Mouse (Mus musculus) cerebellum, adult 11-12 months (tissue): ENCODE results near the gene Borcs6.

Experiments
- DNase-seq: peaks from one replicate; pipeline ENCODE4 v3.0.0; 2022

Gene Borcs6

DNA sequence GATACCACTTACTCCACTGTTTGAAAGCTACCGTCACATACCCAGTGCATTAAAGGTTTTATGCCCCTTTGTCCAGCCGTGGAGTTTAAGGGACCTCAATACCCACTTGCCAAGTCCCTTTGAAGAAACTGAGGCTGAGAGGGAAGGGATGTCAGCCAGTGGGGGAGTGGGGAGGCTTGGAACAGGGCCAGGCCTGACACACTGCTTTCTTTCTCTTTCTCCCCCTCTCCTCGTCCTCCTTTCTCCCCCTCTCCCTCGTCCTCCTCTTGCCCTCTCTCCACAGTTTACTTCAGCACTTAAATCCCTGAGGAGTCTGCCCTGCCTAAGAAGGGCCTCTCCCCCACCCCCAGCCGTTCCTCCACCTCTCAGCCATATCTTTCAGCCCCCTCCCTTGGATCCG, 30.9 kb downstream of the Borcs6 start:
- peak; percentile 56 for DNase-seq

DNA sequence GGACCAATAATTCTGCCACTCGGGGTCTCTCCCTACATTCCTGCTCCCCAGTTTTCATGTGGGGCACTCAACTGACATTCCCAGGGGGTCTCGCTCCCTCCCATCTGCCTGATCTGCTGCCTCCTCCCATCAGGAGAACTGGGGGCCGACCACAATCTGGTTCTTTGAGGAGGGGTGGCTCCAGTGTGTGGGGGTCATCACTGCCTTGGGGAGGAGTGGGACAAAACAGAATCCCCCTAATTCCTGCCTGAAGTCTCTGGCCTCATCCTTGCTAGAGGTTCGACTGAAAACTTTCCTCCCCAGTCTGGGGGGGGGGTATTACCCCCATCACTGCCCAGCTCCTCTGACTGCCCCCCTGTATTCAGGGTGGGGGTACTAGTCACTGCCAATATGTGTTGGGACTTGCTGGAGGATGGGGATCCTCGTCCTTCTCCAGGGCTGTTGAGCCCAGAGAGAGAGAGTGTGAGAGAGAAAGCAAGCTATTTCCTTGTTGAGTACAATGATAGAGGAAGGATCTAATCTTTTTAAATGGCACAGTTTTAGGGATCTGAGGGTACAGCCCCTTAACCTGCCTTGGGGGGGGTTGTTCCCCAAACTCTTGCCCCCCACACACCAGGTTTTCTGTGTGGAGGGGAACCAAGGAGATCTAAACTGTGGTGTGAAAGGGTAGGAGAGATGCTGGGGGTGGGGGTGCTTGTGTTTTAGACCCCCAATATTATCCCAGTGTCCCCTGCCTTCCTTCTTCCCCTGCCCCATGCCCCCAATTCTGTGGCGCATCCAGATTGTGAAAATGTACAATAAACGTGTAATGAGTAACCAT, 32.3 kb downstream of the Borcs6 start:
- peak; percentile 69 for DNase-seq

DNA sequence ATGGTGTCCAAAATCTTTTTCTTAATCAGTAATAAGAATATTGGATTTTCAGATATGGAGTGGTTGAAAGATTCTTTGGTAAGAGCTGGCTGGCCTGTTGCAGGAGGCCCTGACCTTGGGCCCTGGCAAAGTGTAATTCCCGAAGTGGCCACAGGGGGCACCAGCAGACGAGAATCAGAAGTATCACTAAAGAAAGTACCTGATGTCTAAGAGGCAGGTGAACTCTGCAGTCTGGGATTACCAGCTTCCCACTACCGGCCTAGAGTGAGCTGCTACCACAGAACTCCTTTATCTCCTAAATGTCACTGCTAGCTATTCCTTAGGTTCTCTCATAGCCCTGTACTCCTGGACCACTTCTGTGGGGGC, 32.9 kb downstream of the Borcs6 start:
- DNase-seq: peak; percentile 85

DNA sequence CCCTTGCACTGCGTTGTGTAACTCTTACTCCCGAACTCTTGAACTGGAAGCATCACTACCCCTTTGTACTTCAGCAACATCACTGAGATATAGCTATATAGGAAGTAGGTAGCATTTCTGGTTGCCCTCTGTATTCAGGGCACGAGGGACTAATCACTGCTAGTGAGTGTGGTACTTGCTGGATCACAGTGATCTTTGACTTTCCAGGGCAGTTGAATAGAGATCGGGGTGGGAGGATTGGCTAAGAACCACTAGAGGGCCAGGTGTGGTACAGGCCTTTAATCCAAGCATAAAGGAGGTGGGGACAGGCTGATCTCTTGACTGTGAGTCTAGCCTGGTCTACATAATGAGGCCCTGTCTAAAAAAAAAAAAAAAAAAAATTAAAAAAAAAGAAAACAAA, 33.4 kb downstream of the Borcs6 start:
- peak; percentile 46 for DNase-seq

DNA sequence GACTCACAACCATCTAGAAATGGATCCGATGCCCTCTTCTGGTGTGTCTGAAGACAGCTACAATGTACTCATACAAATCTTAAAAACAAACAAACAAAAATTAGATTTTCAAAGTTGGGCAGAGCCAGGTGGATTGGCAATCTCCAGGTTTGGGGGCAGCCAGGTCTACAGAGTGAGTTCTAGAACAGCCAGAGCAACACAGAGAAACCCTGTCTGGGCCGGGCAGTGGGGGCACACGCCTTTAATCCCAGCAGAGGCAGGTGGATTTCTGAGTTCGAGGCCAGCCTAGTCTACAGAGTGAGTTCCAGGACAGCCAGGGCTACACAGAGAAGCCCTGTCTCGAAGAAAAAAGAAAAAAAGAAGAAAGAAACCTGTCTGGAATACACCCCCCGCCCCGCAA, 34.3 kb downstream of the Borcs6 start:
- DNase-seq: peak; percentile 61

DNA sequence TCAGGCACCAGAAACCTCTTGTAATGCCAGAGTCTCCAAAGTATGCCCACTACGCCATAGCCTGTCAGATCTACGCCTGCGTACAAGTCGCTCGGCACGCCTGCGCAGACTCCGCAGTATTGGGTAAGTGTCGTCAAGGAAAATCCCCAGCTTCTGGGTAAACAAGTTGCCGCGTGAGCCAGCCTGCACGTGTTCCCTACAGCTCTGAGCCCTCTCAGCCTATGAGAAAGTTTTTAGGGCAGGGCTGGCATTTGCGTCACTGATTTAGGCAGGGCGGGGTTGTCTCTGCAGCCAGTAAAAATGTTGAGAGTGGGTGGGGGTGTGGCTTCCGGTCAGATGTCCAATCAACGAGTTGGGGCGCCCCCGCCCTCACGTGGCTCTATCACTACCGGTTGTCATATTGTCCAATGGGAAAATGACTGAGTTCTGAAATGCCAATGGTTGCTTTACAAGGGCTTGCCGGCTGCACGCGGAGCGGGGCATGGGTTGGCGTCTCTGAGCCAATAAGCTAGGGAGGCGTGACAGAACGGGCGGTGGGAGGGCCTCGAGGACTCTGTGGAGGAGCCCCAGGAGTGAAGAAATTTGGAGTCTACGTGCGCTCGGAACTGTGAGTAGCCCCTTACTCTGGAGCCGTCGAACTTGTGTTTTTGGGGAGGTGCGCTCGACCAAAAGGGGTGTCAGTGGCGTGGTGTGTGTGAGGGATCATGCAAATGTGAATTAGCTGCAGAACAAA, 35.3 kb downstream of the Borcs6 start, which contains the start of gene Per1:
Gene Per1 (plus strand): TSS at position 521 of the 733 bp plus-strand sequence.
- peak; percentile 100 for DNase-seq

DNA sequence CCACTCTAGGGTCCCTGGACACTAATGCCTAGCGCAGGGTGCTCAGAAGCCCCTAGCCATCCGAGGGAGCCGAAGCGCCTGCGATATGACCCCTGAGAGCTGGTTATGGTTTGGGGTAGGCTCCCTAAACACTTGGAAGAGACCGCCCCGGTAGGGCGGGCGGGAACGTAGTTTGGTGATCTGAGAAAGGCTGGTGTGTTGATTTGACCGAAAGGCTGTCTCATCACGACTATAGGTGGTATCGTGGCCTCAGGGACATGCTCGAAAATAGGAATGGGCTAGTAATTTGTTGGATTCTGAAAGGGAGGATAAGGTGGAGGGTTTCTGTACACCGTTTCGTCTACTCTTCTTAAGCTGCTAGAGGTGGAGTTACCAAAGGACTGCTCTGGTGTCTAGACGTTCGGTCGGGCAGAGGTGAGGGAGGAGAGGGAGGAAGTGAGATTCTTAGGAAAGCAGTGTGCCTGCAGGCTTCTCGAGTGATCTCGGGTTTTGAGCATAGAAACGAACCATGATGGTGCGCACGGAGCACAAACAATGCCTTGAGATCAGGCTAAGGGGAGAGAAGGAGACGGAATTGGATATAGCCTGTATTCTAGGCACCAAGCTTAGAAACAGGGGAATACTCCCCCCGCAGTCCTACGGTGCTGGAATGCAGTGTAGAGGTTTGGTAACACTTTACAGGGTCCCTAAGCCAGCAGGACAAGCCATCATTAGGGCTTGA, 36.2 kb downstream of the Borcs6 start:
- DNase-seq: peak; percentile 51

DNA sequence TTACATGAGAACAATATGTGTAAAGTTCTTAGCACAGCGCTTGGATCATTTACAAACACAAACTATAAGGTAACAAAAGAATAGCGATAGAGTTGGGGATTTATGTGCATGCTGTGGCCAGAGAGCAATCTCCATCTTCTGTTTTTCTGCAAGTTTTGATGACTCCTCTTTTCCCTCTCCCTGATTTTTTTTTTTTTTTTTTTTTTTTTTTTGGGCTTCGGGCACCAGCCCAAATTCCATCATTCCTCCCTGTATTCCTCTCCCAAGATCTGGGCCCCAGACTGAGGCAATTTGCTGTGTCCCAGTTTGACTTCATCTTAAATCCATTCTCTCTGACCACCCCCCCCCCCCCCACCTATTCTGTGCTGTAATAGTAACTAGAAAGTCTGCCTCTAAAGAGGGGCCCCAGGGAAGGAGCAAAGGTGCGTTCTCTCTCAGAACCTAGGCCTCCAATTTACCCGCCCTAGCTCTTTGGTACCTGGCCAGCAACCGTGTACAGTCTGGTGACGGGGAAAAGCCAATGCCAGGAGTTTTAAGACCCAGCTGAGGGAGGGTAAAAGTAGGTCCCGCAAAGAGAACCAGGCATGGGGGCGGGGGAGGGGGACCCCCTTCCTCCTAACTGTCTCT, 37.0 kb downstream of the Borcs6 start:
- no peak for DNase-seq

DNA sequence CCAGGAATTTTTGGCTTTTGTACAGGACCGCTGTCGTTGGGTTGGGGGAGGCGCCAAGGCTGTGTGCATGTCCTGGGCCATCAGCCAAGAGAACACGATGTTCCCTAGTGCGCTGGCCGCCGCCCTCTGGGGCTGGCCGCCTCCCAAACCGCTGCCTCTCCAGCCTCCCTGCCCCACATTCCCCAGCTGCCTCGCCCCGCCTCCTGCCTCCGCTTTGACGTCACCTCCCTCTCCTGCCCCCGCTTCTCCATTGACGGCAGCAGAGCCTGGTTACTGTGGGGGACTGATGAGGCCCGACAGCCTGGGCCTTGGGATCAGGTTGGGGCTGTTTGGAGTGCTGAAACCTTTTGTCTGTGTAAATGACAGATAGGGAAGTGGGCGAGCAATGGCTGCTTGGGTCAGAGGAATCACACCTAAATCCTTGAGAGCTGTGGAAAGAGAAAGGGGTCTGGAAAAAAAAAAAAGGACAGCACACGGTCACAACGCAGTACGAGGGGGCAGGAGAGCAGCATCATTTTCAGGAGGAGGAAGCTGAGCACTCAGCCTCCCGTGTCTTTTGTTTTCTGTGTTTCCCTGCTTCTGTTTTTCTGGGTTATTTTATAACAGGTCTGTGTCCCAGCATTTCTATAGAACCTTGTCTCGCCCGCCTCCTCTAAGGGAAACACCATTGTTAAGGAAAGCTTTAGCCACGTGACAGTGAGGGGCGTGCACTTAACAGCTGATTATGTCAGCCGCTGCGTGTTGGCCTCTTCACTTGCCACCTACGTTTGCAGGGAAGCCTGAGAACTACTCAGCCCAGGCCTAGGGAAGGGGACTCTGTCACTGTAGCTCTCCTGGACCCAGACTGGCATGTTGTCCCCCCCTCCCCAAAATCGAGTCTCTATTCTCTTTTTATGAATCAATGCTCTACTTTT, 37.7 kb downstream of the Borcs6 start:
- DNase-seq: peak; percentile 92

DNA sequence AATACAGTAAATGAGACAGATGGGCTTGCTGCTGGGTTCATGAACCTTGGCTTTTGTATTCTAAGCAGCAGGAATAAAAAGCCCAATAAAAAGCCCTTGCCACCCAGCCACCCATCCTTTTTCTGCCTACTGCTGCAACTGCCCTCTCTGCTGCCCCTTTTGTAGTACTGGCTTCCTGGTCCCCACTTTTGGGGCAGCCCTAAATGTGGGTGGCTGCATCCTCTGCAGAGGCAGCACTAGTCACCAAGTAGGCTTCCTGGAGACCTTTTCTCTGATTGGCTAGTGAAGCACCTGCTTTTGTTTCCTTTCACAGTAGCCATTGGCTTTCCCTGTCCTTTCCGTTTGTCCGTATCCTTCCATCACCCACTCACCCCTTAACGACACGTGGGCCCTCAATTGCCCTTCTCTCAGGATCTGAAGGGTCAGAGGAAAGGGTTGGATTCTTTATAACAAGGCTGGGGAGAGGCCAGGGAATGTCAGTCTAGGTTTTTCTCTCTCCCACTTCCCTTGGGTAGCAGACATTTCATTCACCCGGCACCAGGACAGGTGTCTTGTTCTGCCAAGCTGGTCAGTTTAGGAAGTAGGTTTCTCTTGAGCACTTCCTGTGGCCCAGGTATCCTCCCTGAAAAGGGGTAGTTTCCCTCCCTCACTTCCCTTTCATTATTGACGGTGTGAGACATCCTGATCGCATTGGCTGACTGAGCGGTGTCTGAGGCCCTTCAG, 38.7 kb downstream of the Borcs6 start:
- DNase-seq: peak; percentile 61

DNA sequence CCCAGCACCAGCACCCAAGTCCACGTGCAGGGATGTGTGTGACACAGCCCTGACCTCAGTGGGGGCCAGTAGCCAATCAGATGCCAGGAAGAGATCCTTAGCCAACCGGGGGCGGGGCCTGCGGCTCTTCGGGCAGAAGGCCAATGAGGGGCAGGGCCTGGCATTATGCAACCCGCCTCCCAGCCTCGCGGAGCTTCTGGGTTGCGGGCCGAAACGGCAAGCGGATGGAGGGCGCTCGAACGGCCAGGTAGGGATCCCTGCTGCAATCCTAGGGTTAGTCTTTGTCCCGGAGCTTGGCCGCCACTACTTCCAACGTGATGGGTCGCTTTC, 39.2 kb downstream of the Borcs6 start:
- DNase-seq: peak; percentile 99

DNA sequence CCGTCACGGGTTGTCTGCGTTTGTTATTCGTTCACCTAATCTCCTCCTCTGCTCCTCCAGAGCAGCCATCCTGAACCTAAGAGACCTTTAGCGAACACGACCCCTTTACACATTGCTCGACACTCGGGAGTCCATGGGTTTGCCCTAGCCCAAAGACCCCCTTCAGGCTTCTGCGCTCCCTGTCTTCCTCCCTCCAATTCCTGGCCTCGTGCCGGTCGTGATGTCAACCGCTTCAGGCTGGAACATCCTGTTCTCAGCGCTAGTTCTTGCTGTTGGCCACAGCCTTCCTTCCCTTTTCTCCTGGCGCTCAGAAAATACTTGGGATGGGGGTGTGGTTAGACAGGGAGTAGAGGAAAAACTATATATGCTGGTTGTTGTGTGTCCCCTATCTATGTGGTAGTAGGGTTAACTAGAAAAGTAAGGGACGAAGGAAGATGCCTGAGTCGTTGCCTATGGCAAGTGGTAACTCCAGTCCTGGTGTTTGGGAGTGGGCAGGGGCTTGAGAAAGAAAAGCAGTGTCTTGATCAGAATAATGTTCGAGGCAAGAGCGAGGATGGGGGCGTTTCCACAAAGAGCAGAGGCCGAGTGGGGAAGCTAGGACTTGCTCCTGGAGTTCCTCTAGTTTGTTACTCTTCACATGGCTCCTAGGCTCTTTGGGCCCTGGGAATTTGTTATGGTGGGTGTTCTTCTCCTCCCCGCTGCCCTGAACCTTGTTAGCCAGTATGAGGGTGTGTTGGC, 39.8 kb downstream of the Borcs6 start:
- peak; percentile 88 for DNase-seq

DNA sequence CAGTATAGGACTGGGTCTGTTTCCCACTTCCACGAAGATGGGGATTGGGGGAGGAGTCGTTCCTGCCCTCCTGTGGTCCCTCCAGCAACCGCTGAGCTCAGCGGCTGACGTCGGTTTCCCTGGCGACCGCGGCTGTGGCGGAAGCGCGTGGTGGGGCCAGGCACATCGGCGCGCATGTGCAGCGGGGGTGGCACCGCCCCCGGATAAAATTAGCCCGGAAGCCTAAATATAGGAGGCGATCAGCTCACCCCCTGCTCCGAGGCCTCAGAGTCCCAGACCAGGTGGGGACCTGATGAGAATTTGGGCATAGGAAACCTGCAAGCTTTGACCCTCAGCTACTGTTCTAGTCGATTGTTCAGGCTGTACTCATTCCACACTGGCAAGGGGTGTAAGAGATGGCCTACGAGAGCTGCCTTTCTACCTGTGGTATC, 40.4 kb downstream of the Borcs6 start:
- DNase-seq: peak; percentile 93

DNA sequence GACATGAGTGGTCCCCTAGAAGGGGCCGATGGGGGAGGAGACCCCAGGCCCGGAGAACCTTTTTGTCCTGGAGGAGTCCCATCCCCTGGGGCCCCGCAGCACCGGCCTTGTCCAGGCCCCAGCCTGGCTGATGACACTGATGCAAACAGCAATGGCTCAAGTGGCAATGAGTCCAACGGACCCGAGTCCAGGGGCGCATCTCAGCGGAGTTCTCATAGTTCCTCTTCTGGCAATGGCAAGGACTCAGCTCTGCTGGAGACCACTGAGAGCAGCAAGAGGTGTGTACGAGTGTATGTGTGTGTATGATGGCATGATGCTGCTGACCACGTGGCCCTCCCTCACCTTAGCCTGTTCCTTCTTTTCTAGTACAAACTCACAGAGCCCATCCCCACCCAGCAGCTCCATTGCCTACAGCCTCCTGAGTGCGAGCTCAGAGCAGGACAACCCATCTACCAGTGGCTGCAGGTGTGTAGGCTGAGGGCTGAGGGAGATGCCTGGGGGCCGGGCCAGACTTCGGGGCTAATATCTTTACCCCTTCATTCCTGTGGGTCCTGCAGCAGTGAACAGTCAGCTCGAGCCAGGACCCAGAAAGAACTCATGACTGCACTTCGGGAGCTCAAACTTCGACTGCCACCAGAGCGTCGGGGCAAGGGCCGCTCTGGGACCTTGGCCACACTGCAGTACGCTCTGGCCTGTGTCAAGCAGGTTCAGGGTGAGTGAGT, 41.3 kb downstream of the Borcs6 start:
- DNase-seq: peak; percentile 74

DNA sequence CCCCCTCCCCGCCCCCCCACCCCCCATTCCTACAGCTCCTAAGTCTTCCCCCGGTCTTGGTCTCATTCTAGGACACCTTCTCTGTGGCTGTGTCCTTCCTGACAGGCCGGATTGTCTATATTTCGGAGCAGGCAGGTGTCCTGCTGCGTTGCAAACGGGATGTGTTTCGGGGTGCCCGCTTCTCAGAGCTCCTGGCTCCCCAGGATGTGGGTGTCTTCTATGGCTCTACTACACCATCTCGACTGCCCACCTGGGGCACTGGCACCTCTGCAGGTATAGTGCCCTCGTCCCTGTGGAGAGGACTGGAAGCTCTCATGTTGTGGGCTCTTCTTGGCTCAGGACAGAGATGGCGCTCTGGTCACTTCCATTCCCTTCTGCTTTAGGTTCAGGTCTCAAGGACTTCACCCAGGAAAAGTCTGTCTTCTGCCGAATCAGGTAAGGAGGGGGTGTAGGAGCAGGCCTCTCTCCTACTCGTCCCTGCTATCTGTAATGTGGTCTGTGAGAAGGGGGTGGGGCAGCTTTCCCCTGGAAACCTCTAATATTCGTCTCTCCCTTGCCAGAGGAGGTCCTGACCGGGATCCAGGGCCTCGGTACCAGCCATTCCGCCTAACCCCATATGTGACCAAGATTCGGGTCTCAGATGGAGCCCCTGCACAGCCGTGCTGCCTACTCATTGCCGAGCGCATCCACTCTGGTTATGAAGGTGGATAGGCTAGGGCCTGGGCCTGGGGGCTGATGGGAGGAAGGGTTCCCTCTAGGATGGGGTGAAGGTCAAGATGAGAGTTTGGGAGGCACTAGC, 42.3 kb downstream of the Borcs6 start:
- DNase-seq: peak; percentile 58

DNA sequence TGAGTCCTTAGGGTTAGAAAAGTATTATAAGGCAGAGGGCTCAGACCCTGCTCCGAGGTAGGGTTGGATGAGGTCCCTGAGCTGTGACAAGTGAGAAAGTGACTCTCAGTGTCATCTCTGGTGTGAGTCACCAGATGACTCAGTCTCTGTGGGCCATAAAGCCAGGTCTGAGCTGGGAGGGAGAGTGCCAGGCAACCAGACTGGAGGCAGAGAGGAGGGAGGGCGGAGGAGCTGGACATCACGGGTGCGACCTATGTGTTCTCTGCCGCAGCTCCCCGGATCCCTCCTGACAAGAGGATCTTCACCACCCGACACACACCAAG, 42.8 kb downstream of the Borcs6 start:
- peak; percentile 57 for DNase-seq

DNA sequence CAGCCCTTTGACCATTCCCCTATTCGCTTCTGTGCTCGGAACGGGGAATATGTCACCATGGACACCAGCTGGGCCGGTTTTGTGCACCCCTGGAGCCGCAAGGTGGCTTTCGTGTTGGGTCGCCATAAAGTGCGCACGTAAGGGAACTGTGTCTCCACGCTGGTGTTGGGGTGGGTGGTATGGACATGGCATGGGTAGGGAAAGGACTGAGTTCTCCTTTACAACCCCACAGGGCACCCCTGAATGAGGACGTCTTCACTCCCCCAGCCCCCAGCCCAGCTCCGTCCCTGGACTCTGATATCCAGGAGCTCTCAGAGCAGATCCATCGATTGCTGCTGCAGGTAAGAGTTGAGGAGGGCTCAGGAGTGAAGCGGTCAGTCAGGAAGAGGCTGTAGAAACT, 43.6 kb downstream of the Borcs6 start:
- peak; percentile 52 for DNase-seq

DNA sequence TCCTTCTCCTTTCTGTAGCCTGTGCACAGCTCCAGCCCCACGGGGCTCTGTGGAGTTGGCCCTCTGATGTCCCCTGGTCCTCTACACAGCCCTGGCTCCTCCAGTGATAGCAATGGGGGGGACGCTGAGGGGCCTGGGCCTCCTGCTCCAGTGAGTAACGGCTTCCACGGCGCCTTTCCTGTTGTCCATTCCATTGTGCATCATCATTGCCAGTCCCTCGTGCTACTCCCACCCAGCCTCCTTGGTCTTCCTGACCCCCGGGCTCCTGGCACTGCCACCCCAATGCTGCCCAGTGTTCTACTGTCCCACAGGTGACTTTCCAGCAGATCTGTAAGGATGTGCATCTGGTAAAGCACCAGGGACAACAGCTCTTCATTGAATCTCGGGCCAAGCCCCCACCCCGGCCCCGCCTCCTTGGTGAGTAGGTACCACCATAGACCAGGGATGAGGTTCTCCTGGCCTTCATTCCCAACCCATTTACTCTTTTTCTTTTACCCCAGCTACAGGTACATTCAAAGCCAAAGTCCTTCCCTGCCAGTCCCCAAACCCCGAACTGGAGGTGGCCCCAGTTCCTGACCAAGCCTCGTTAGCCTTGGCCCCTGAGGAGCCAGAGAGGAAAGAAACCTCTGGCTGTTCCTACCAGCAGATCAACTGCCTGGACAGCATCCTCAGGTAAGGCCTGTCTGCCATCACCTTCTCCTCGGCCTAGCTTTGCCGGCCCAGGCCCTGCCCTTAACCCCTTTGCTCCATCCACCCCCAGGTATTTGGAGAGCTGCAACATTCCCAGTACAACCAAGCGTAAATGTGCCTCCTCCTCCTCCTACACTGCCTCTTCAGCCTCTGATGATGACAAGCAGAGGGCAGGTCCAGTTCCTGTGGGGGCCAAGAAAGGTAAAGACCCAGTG, 44.3 kb downstream of the Borcs6 start:
- DNase-seq: peak; percentile 23
